Mouse (Mus musculus): ENCODE measurements around the gene Ptgfrn.

GRCm38 (mm10) chr3:101098073-101098472, 12.0 kb downstream of the Ptgfrn start:
- TF ChIP-seq CTCF (IDR thresholded peaks at IDR 0.05): peak; percentile 54
- peak; percentile 40; the same call in 1 of the 2 replicates for TF ChIP-seq EP300 (IDR thresholded peaks at IDR 0.05; ENCODE audit: insufficient read depth, low read depth, low read length)
